Mouse (Mus musculus) thymus, postnatal 10 days (tissue): ENCODE data around the gene Mamdc2.
A peak's percentile ranks its signal among the peaks of the same experiment; 100 is the strongest.

Experiments used
- DNase-seq, 2 experiments: peaks; one replicate each; pipeline ENCODE4 v3.0.0; 2021; ENCODE audit warnings: low spot score in 2 of 2

Gene Mamdc2

DNA sequence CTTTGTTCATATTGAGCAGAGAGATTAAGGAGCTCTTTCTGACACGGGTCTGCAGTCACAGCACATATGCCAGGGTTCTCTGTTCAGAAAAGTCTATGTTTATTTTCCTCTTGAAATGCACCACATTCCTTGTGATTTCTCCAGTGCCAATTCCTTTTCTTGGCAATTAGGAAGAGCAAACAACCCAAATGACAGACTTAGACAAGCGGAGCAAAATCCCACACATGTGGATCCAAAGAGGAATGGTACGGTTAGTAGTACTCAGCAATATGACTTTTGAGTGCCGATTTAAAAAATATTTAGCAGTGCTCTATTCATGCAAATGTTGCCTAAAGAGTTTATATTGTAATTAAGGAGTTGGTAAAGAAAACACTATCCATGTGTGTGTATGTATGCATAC, 87.7 kb downstream of the Mamdc2 start:
- DNase-seq: no peak

DNA sequence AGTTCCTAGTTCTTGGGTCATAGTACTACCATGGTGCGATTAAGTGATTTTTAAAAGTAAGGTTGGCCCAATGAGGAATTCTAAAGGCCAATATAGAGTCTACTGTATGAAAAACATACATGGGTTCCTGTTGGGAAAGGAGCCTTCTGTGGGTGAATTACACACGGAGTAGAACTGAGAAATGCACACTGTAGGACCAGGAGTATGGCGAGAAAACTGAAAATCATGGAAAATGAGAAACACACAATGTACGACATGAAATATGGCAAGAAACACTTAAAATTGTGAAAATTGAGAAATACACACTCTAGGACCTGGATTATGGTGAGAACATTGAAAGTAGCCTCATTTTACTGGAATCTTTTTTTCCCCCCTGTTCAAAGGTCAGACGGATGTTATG, 91.0 kb downstream of the Mamdc2 start:
- no peak for DNase-seq

DNA sequence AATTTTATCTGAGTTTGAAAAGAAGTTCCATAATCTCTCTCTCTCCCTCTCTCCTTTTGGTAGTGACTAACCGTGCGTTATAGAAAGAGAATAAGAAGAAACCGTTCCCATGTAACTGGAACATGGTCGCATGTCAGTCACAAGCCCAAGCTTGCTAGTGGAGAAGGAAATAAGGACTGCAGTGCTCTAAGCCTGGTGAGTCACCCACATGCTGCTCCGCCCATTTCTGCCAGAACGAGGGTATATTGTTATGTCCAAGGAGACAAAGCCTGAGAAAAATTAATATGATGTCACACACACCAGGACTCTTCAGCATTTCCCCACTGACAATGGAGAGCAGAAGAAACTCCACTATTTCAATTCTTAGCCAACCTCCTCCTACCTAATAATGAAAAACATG, 93.5 kb downstream of the Mamdc2 start:
- DNase-seq: no peak

DNA sequence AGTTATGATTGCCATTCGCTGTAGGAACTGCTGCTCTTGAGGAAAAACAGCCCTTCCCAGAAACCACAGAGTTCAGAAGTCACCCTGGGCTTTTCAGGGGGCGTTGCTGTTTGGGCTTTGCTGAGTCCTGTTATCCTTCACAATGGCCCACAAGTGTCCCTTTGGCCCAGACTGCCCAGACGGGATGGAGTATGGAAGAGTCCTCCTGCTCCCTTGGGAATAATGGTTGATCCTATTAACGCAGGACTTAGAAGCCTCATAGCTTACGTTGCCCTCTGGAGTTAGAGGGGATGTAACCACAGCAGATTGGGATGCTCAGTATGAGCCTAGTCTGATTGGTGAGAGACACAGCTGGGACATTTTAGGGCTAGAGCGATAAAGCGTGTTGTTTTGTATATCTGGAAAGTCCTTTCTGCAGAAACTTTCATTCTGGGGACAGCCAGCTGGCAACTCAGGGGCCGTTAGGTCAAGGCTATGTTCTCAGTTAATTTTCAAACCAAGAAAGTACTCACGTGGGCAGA, 94.3 kb downstream of the Mamdc2 start:
- no peak for DNase-seq

DNA sequence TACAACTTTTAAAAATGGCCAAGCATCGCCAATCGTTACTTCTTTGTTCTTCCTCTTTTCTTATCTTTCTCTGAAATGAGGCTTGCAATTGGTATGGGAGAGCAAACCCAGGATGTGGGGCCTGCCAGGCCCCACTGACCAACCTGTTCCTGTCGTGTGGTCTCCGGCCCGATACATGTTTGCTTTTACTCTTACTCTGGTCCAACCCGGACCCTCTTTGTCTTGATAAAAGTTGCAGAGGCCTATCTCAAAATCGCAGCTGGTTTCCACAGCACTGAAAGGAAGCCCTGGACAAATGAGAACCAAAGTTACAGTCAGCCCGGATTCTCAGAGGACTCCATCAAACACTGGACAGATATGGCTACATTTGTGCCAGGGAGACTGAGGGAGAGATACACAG, 95.1 kb downstream of the Mamdc2 start:
- no peak for DNase-seq

DNA sequence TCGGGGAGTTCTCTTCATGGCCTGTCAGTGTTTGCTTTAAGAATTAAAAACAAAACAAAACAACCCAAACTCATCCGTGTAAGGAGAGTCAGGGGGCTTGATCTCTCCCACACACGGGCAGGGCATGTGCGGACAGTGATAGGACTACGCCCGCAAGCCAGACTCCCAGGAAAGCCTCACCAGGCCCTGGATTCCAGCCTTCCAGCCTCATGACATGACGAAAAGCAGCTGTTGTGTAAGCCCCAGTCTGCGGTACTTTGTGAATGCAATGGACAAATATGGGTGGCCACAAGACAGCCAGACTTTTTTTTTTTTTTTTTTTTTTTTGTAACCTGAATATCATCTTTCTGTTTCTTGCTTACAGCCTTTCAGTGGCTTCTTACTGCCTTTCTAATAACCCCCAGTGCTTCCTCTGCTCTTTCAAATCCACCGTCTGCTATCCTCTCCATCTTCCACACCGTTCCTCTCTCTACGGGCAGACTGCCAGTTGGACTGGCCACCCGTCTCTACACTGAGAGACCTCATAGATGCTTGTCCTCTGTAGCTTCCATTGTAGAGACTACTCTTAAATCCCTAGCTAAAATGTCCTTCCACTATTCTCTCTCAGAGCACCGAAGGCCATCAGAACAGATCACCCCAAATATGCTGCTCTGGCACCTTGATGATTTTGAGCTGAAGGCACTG, 96.3 kb downstream of the Mamdc2 start:
- DNase-seq: no peak

DNA sequence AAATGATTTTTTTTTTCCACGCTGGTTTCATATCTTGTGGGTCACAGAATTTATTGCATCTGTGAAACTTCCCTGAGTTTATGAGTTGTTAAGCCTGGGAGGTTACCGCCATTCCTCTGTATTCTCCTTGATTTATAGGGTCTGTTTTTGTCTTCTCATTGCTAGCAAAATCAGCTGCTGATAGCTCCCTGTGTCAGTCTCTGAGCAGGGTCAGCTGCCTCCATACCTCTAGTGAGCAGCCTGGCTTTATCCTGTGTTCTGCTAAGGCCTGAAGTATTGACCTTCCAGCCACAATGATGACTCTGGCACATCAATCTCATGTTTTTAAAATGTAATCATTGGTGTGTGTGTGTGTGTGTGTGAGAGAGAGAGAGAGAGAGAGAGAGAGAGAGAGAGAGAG, 98.3 kb downstream of the Mamdc2 start:
- DNase-seq: no peak

DNA sequence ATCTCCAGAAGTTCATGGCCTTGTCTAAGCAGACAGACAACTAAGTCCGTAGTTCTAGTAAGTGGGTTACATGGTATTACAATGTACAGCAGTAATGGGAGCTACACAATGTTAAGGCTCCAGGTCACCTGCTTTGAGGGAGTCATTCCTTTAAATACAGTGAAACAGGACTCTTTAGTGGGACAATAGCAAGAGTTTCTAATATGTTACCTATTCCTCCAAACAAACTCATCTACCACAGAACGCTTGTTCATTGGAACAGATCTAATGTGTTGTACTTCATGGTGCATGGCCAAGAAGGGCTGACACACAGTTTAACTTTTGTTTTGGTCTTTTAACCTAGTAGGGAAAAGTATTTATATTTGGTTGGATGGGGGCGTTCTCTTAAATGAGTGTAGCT, 105.5 kb downstream of the Mamdc2 start:
- no peak for DNase-seq

DNA sequence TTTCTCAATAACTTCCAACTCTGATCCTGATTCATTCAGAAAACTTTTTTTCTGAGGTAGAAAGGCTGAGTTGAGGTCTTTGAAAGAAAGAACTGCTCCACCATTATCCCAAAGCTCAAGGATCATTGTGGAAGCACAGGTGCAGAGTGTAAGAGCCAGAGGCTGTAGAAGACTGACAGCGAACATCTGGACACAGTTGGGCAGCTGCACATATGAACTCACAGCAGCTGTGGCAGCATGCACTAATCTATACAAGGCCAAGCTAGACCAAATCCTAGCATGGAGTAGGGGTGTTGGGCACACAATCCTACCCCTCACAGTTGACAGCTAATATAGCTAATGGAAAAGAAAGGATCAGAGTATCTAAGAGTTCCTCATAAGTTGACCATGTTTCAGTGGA, 115.4 kb downstream of the Mamdc2 start:
- DNase-seq: no peak

DNA sequence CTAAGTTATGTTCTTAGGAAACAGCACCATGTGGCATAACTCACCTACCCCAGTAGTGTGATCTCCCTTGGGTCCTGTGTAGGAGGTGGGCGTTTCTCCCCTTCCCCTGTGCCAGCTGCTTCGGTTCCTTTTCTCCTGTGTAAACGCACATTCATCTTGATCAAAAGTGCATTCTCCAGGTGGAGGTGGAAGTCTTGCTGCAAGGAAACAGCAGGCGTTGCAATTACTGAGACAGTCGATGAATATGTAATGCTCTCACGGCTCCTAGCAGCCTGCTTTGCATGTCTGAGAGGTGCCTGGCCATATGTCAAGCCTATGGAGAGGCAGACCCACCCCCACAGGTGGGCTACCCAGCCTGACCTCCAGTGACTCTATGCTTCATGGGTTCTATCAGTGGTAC, 117.4 kb downstream of the Mamdc2 start:
- DNase-seq: no peak

DNA sequence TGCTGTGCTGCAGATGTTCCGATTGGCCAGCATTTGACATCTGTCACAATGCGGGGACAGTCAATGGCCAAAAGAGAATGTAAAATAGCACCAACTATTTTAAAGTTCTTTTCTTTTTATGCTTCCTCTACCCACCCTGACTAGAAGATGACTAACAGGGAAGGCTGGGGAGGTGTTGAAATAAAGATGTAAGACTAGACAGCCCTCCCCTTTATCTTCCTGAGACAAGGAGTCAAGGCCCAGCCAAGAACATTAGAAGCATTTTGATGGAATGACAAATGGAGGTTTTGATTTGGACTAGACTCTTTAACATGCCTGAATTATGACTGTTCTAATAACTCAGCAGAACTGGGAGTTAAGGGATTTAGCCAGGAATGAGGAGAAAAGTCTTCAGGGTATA, 118.9 kb downstream of the Mamdc2 start:
- DNase-seq: no peak

DNA sequence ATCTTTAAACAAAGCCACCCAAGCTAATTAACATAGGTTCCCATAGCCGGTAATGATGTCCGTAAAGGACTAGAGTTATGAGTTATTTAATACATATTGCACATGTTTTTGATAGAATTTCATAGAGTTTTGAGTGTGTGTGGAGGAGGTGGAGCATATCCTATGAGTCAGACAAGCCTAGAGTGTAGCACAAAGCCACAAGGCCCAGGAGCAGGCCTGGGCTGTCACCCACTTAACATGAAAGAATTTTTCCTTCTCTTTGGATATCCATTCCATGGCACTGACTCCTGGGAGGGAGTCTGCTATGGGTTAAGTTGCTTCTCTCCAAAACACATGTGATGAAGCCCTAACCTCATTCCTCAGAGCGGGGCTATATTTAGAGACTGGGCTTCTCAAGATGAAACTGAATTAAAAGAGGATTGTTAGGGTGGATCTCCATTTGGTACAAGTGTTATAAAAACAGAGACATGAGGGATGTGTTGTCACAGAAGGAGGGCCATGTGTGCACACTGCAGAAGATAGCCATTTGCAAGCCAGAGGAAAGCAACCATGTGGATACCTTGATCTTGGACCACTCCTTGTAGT, 121.1 kb downstream of the Mamdc2 start:
- no peak for DNase-seq

DNA sequence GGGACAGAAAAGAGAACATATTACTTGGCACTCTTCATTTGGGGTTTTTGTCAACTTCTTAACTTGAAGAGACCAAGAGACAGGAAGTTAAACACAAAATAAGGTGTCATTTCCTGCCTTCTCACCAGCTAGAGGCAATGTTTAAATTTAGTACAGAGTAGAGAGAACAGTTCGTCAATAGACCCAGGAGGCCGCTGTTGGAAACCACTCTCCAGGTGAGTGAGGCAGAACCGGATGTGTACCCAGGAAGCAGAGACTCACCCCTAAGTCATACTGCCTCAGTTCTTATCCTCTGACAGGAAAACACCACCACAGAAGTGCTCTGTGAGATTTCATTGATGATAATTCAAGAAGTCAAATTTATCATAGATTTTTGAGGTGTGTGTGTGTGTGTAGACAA, 125.1 kb downstream of the Mamdc2 start:
- DNase-seq: peak; percentile 62 to 63

DNA sequence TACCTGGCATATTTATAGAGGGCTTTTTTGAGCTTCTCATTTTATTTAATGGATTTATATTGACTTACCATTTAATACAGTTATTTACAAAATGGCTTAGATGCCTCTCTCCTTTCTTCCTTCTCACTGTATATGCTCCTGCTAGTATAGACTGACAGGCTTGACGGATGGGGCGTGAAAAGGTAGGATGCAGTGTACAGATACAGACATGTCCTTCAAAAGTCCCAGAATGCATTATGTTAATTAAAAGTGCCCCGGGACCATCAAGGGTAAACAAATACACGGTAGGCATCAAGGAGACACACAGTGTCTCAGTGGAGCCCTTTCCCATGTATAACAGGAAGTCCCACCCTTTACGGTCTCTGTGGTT, 130.3 kb downstream of the Mamdc2 start:
- DNase-seq: no peak

DNA sequence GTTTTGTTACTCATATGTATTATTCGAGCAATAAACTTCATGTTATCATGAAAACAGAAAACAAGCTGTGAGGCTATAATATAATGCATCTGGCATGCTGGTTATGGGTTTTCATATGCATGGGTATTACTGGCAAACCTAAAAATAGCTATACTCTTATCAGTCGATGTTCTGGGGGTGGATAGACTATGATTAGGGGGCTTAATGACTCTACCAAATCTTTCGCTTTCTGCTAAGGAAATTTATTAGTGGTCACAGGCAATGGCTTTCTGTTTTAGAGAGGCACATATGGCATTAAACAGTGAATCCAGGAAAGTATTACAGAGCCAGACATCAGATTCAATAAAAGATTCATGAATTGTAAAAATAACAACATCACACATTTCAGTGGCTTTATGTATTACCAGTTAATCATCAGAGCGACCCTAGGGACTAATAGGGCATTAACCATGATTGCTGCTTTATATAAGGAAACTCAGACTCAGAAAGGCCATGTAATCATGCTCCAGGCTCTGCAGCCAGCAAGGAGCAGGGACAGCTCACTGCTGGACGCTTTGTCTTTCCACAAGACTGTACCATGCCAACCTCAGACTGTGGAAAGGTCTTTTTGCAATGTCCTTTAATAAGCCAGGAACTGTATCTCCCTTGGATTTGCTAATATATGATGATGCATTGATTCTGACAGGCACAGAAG, 130.8 kb downstream of the Mamdc2 start:
- DNase-seq: no peak

DNA sequence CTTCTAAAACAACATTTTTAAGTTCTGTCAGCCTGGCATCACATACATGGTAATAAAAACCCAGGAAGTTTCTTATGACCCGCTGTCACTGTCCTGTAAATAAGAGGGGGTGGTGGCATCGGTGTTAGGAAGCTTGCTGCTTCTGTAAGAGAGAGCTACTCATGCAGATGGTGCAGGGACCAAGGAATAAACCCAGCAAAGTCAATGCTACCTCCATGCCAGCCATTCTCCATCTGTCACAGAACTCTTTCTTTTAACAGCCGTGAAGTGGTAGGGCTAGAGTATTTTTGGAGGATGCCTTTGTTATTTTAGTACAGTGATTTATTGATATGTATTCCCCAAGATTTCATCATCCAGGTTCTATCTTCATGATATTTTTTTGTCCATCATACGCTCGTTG, 131.4 kb downstream of the Mamdc2 start:
- no peak for DNase-seq

DNA sequence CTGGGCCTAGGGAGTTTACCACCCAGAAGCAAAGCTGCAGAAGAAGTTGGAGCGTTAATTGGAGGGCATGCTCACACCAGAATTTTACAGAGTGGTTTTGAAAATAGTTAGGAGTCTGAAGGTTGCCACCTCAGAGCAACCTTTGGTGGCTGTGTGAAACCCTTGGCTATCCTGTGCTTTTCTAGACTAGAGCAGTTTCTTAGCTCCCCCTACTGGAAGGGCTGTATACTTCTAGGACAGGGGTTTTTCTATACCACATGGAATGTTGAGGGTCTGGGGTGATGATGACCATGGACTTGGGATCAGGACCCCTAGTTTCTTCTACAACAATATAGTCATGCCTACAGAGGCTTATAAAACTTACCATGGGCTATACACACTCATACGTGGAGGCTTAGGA, 138.3 kb downstream of the Mamdc2 start:
- DNase-seq: peak in 1 of 2 experiments; percentile 8

DNA sequence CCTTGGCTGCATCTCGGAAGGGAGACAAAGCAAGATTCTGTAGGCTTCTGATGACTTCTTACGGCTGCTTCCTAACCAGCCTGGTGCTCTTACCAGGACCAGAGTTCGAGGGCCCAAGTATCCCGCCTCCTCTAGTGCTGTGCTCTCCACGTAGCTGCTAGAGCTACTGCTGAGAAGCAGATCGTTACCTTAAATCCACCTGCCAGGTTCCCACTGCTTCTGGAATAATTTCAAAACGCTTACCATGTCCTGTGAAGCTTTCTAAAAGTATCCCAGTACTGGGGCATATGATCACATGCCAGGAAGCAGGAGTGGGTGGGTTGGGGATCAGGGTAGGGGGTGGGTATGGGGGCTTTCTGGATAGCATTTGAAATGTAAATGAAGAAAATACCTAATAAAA, 141.6 kb downstream of the Mamdc2 start:
- DNase-seq: no peak

DNA sequence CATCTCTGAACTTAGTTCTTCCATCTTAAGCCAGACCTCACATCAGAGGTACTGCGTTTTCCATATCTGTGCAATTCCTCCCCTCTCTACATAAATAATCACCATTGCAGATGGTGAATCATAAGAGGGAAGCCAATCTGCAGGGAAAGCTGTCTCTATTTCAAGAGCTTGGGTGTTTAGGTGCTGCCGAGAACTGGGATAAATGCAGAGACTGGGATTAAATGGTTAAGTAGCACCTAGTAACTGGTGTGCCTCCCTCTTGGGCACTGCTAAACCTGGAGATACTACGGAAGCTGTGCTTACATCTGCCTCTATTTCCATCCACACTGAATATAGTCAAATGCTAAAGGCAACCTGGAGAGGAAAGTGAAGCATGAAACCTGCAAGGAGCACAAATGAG, 148.3 kb downstream of the Mamdc2 start:
- DNase-seq: no peak

DNA sequence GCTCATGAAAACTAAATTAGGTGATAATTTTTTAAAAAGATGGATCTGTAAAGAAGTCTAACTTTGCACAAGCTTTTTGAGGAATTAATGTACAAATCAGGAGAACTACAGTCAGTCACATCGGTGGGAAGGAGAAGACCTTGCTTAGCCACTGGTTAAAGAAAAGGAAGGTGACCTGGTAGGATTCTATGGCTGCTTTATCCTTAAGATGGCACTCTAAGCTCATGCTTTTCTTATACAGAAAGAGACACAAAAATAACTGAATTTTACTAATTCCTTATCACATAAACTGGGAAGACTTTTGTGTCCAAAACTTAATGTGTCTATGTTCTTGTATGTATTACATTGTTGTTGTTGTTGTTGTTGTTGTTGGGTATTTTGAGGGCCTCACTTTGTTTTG, 149.3 kb downstream of the Mamdc2 start:
- DNase-seq: no peak

DNA sequence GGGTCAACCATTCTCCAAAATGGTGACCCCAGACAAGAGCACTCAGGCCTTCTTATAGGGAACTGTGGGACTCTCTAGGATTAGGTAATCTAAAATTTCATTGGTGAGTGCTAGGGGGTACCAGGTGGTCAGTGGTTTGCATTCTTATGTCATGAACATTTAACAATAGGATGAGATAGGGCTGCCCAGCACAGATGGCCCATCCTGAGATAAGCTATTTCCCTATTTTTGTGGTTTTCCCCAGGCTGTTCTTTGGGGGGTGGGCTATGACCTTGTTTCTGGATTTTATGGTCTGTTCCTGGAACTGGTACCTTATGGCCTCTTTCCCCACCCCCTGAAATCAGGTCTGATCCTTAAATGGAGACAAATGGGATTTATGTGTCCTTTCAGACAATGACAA, 151.1 kb downstream of the Mamdc2 start:
- DNase-seq: no peak

DNA sequence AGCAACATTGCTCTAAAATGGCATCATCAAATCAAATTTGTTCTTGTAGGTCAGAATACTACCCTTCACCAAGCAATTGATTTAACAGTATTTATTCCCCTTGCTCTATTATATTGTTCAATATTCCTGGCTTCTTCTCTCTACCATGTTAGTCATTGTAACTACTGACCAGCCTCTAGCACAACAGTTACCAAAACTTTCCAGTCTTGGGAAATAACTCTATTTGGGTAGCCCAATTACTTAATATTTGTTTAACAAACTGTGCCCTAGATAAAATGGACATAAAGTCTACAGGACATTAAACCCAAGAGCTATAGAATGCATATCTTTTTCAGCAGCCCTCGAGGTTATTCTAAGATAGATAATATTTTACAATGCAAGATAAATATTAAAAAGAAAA, 159.0 kb downstream of the Mamdc2 start:
- DNase-seq: no peak

DNA sequence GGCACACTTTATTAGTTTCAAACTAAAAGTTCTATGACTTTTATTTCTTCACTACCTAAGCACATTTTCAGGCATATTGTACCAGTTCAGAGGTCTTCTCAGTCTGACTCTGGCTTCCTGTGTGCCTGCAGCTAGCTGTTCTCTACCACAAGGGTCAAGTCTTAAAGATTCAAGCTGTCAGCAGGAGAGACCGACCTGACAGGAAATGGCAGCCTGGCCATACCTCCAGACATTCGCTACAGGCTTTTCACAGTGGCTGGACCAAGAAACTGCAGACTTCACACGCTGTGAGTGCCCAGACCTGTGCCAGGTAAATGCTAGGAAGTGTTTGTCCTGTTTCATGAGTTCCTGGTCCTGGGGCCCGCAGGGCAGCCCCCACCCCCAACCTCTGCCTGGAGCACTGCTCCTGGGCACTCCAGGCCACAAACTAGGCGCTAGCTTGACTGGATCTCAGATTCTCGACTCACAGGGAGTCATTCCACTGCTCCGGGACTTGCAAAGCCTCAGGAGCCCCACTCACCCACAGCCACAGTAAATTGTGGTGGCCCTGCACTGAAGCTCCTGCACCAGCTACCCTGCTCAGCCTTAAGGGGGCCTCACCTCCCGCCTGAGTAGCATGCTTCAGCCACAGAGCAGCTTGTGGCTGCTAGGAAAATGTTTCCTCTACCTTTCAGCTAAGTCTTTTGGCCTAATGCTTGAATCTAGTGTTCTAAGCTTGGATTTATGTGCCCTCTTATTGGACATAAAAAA, 166.2 kb downstream of the Mamdc2 start:
- DNase-seq: no peak
